Mouse (Mus musculus): ENCODE measurements around the gene Adgrg5. TPM values are rescaled to one million over a fixed set of nuclear protein-coding genes. Genes with fewer than 3 reads are reported as not detected.

Adgrg5 gene
- total and polyA plus RNA-seq, 2 experiments from 2014 or later: 0.11 TPM; not detected in 1

DNA sequence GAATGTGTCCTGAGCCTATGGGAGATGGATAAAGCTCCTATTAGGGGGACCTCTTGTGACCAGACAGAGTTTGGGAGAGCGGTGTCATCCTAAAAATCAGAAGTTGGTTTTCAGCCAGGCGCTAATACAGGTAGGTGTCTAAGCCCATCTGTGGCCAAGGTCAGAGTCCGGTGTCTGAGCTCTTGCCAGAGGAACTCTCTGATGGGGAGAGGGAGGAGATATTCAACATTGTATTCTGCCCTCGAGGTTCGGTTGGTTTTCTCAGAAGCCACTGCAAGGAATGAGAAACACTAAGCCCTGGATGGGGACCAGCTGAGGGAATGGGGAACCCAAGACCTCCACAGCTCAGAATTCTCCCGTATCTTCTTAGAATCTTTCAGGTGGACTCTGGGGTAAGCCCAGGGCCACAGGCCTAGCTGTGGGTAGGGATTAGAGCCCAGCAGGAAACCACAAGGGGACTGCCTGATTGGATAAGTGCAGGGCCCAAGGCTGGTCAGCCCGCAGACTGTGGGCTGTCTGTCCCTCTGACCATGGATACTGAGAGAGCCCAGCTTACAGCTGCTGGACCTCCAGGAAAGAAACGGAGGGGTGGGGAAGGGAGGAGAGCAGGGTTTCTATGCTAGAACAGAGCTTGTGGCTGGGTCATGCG is 7.1 kb upstream of the Adgrg5 start:
- peak overlapping the region; percentile 26; the same call in 1 of the 2 replicates for H3K27ac ChIP-seq
- H3K4me3 ChIP-seq (ENCODE audit: low read length): peak overlapping the region; percentile 58; the same call in 1 of the 2 replicates
- no peaks in the 10 kb centered on the region for H3K36me3 ChIP-seq (ENCODE audit: insufficient read depth, low read length)
- WGBS: 59% methylated on average over 9 of the region's 9 CpGs
- peaks cover 13% of the 10 kb centered on the region; the same call in 1 of the 2 replicates for H3K27me3 ChIP-seq (ENCODE audit: insufficient read depth, low read length)
- no peak for DNase-seq (ENCODE audit: low spot score)
- H3K4me2 ChIP-seq (ENCODE audit: low read depth, low read length): peak overlapping the region; percentile 69
- ATAC-seq: no peak
- H3K9ac ChIP-seq (replicated peaks; ENCODE audit: low read length): no peak overlapping the region
- TF ChIP-seq CTCF (IDR thresholded peaks at IDR 0.05; ENCODE audit: low read depth): no peak
- peaks cover 21% of the 10 kb centered on the region for H3K4me1 ChIP-seq (ENCODE audit: insufficient read depth, low read length)
- no peaks in the 10 kb centered on the region for H3K9me3 ChIP-seq (ENCODE audit: low read length)

DNA sequence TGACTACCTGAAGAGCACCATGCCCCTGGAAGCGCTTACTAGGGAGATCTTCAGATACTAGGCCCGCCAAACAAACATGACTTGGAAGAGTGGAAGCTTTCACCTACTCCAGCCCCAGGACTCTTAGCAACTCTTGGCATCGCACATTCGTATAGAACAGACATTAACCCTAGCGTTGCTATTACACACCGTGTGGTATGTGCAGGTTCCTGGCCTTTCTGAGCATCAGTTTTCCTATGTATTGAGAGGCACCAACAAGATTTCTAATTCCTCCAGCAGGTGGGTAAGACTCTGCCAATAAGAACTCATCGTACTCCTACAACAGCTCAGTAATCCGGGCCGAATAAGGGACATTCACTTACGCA is 6.6 kb upstream of the Adgrg5 start:
- ATAC-seq (no peak), DNase-seq (ENCODE audit: low spot score) (peak; percentile 13)
- H3K27me3 ChIP-seq (ENCODE audit: insufficient read depth, low read length): peaks cover 13% of the 10 kb centered on the region; the same call in 1 of the 2 replicates
- peak overlapping the region; percentile 69 for H3K4me2 ChIP-seq (ENCODE audit: low read depth, low read length)
- peak overlapping the region; percentile 58 for H3K4me3 ChIP-seq (ENCODE audit: low read length)
- peak overlapping the region; percentile 26; the same call in 1 of the 2 replicates for H3K27ac ChIP-seq
- TF ChIP-seq CTCF (IDR thresholded peaks at IDR 0.05; ENCODE audit: low read depth): no peak
- H3K36me3 ChIP-seq (ENCODE audit: insufficient read depth, low read length): no peaks in the 10 kb centered on the region
- H3K9ac ChIP-seq (replicated peaks; ENCODE audit: low read length): peak overlapping the region; percentile 61
- H3K9me3 ChIP-seq (ENCODE audit: low read length): no peaks in the 10 kb centered on the region
- H3K4me1 ChIP-seq (ENCODE audit: insufficient read depth, low read length): peaks cover 21% of the 10 kb centered on the region
- WGBS: 16% methylated on average over 10 of the region's 10 CpGs

DNA sequence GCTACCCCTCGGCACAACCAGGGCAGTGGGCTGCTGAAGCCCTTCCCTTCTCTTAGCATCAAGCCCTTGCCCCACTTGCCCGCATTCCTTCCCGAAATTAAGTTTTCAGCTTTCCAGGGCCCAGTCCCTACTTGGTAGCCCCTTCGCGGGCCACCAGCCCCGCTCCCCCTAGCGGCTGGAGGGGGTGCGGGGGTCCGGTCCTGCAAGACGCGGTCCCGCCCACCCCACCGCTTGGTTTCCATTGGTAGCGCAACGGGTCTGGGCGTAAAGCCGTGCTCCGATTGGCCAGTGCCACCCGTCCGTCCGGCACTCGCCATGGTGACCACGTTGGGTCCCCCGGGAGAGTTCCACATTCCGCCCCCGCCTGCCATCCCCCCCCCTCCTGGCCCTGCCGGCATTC is 6.1 kb upstream of the Adgrg5 start:
- H3K4me1 ChIP-seq (ENCODE audit: insufficient read depth, low read length): peaks cover 21% of the 10 kb centered on the region
- H3K4me2 ChIP-seq (ENCODE audit: low read depth, low read length): peak overlapping the region; percentile 69
- no peaks in the 10 kb centered on the region for H3K9me3 ChIP-seq (ENCODE audit: low read length)
- peak overlapping the region; percentile 61 for H3K9ac ChIP-seq (replicated peaks; ENCODE audit: low read length)
- H3K36me3 ChIP-seq (ENCODE audit: insufficient read depth, low read length): no peaks in the 10 kb centered on the region
- DNase-seq (ENCODE audit: low spot score): peak; percentile 95
- ATAC-seq: peak; percentile 95
- H3K4me3 ChIP-seq (ENCODE audit: low read length): peak overlapping the region; percentile 58
- TF ChIP-seq CTCF (IDR thresholded peaks at IDR 0.05; ENCODE audit: low read depth): peak; percentile 80
- H3K27ac ChIP-seq: peak overlapping the region; percentile 58
- H3K27me3 ChIP-seq (ENCODE audit: insufficient read depth, low read length): peaks cover 13% of the 10 kb centered on the region; the same call in 1 of the 2 replicates
- WGBS: 0% methylated on average over 27 of the region's 27 CpGs

DNA sequence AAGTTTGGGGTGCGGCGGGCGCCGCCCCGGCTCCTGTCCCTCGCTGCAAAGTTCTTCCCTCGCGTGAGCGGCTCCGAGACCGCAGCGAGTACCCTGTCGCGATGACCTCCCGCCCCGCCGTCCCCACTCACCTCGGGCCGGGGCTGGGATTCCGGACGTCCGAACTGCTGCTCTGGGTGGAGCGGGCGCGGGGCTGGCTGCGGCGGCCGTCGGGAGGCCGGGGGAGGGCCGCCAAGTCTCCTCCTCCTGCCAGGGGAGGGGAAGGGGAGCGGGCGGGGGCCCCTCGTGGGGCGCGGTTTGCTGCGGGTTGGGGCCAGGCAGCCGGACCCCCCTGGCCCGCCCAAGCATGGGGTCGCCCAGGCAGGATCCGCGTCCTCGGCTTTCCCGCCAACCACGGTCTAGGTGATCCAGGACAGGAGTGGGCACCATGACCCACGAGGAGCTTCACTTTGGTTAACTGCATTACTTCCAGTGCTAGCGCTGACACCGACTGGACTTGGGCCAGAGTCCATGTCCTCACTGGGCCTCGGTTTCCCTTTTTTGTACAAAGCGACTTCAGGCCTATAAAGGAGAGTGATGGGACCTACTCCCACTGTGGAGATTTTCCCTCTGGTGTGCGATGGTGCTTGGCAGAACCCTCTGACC is 5.5 kb upstream of the Adgrg5 start, which contains the start of gene Ccdc102a:
TSS of gene Ccdc102a (minus strand) at position 248 of the 645 bp plus-strand sequence.
- DNase-seq (ENCODE audit: low spot score) (no peak), ATAC-seq (peak; percentile 36; the same call in 1 of the 2 replicates)
- WGBS: 3% methylated on average over 46 of the region's 51 CpGs
- H3K9ac ChIP-seq (replicated peaks; ENCODE audit: low read length): peak within 1 kb of the TSS; percentile 61
- H3K4me1 ChIP-seq (ENCODE audit: insufficient read depth, low read length): peaks cover 21% of the 10 kb centered on the region
- H3K27me3 ChIP-seq (ENCODE audit: insufficient read depth, low read length): peaks cover 13% of the 10 kb centered on the region; the same call in 1 of the 2 replicates
- H3K4me2 ChIP-seq (ENCODE audit: low read depth, low read length): peak within 1 kb of the TSS; percentile 69
- TF ChIP-seq CTCF (IDR thresholded peaks at IDR 0.05; ENCODE audit: low read depth): no peak
- H3K9me3 ChIP-seq (ENCODE audit: low read length): no peaks in the 10 kb centered on the region
- H3K36me3 ChIP-seq (ENCODE audit: insufficient read depth, low read length): no peaks in the 10 kb centered on the region
- H3K27ac ChIP-seq: peak within 1 kb of the TSS; percentile 58
- peak within 1 kb of the TSS; percentile 58 for H3K4me3 ChIP-seq (ENCODE audit: low read length)

DNA sequence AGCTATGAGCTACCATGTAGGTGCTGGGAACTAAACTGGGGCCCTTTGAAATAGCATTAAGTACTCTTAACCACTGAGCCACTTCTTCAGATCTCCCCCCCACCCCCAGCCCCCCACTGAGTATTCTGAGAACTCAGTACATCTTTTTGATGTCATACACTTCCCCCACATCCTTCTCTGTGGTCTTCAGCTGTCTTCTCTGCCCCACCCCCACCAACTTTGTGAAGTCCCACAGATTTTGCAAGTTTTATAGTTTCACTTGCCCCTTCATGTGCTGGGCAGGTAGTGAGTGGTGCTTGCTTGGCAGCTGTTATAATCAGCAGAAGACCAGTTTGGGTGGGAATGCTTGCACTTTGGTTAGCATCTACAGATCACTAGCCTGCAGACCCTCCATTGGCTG is 4.2 kb upstream of the Adgrg5 start:
- no peak for TF ChIP-seq CTCF (IDR thresholded peaks at IDR 0.05; ENCODE audit: low read depth)
- Histone ChIP-seq H3K36me3 (ENCODE audit: insufficient read depth, low read length) (no peaks in the 10 kb centered on the region), H3K27ac (no peak overlapping the region), H3K9me3 (ENCODE audit: low read length) (no peaks in the 10 kb centered on the region), H3K27me3 (ENCODE audit: insufficient read depth, low read length) (peaks cover 9% of the 10 kb centered on the region; the same call in 1 of the 2 replicates), H3K4me2 (ENCODE audit: low read depth, low read length) (no peak overlapping the region), H3K4me3 (ENCODE audit: low read length) (no peak overlapping the region), H3K4me1 (ENCODE audit: insufficient read depth, low read length) (peaks cover 21% of the 10 kb centered on the region), H3K9ac (replicated peaks; ENCODE audit: low read length) (no peak overlapping the region)
- no peak for ATAC-seq
- DNase-seq (ENCODE audit: low spot score): no peak

DNA sequence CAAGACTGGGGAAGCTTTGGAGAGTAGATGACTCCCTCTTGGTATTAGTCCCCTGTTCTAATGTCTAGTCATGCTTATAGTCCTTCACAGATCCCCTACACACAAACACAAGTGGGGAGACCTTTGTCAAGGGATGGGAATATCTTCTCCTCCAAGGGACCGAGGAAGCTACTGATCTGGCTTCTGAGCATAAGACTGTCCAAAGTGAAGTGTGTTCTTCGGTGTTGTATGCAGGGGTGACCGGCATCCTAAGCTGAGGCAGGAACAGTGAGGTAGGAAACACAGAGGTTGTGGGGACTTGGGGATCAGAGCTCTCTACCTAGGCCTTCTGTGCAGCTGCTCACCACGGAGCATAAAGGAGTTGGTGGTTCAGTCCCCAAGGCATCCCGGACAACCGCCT is 1.3 kb upstream of the Adgrg5 start:
- Histone ChIP-seq H3K9me3 (ENCODE audit: low read length) (no peaks in the 10 kb centered on the region), H3K4me2 (ENCODE audit: low read depth, low read length) (no peak overlapping the region), H3K36me3 (ENCODE audit: insufficient read depth, low read length) (no peaks in the 10 kb centered on the region), H3K4me3 (ENCODE audit: low read length) (no peak overlapping the region), H3K9ac (replicated peaks; ENCODE audit: low read length) (no peak overlapping the region), H3K27ac (no peak overlapping the region), H3K27me3 (ENCODE audit: insufficient read depth, low read length) (peaks cover 2% of the 10 kb centered on the region; the same call in 1 of the 2 replicates), H3K4me1 (ENCODE audit: insufficient read depth, low read length) (peaks cover 7% of the 10 kb centered on the region)
- DNase-seq (ENCODE audit: low spot score) (no peak), ATAC-seq (no peak)
- no peak for TF ChIP-seq CTCF (IDR thresholded peaks at IDR 0.05; ENCODE audit: low read depth)
- WGBS: 70% methylated on average over 6 of the region's 6 CpGs
